Mouse (Mus musculus) mouse trophoblast stem cell (cell line): ENCODE measurements around the gene Yap1.

ENCODE experiments used
- in situ Hi-C, 2 experiments: fragments of 300-500 bp; cut with MseI, MboI; formaldehyde crosslinking; loops; 2 replicates in 1 of 2; 3 replicates in 1 of 2; pipeline ENCODE4 v1.15.1; 2025

The Yap1 gene

GRCm38 (mm10) chr9:8004370-8004991 is at the start of gene Yap1:
Gene Yap1, minus strand, starts transcription at chr9:8004596.
- in situ Hi-C loops, result no loop called here

DNA sequence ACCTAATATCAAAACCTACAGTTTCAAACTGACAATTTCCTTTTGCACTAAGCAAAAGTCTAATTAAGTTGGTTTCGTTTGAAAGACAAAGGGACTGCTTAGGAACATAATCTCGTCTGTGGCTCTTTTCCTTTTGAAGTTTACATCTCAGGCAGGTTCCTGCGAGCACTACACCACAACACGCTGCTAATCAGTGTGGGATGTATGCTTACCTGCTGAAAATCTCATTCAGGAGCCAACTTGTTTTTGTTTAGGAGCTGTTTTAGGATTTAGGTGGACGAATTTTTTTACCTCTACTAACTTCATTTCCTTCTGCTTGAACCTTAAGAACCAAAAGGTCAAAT is 38.6 kb upstream of the Yap1 start:
- in situ Hi-C loops, result no loop called here

DNA sequence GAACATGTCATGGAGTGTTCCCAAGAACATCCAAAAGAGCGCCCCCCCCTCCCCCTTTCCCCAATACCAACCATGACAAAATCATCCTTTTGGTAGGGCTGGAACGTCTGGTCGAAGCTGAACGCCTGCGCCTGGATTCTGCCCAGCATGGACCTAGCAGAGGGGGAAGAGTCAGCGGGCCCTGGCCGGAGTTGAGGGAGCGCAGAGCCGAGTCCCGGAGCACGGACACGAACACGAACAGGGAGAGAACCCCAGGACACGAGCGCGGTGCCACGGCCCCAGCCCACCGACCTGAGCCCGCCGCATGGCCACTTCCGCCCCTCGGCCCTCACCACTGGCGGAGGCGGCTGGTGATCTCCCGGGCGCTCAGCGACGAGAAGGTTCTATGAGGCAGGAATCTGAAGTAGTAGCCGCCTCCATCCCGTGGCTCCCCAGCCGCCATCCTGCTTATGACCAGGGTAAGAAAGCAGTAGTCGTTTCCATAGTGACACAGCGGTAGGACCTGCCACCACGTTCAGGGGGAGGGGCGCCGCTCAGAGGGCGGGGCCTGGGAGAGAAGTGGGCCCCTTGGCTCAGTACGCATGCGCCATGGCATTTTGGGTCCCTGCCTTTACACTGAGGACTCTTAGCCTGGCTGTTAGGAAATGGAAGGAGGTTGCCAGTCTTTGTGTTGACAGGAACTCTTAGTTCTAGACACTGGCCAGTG is 38.1 kb upstream of the Yap1 start, which contains the start of gene Cfap300:
Gene Cfap300, minus strand, starts transcription at position 486 of the 706 bp plus-strand sequence.
- in situ Hi-C loops, result no loop called here

DNA sequence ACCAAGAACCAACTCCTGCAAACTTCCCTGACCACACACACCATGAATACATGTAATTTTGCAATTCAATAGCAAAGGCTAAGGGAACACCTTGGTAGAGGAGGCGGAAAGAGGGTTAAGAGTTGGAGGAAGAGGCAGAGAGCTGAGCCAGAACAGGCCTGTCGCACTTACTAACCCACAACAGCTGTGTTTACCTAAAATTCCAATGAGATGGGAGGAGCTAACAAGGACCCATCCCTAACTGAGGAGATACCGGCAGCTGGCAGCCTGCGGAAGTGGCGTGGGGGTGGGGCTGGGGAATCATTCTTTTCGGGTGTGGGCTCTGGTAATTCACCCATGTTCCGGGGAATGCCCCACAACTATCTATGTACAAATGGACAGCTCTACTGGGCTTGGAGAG is 31.1 kb upstream of the Yap1 start:
- in situ Hi-C loops, result no loop called here

- in situ Hi-C loops, result no loop called here
Observed at GRCm38 (mm10) chr9:8035091-8035490, 30.7 kb upstream of the Yap1 start.

GRCm38 (mm10) chr9:8034143-8034542 is 29.7 kb upstream of the Yap1 start:
- in situ Hi-C loops, result no loop called here

- in situ Hi-C loops, result no loop called here
Observed at GRCm38 (mm10) chr9:8032847-8033246, 28.5 kb upstream of the Yap1 start.

GRCm38 (mm10) chr9:8018609-8019008 is 14.2 kb upstream of the Yap1 start:
- in situ Hi-C loops, result no loop called here

- in situ Hi-C loops, result no loop called here
Observed at GRCm38 (mm10) chr9:8017253-8017913, 13.0 kb upstream of the Yap1 start.

- in situ Hi-C loops, result no loop called here
Observed at GRCm38 (mm10) chr9:8003301-8004271, 810 bp downstream of the Yap1 start.

- in situ Hi-C loops, result no loop called here
Observed at GRCm38 (mm10) chr9:8002806-8003205, 1.6 kb downstream of the Yap1 start.

- in situ Hi-C loops, result no loop called here
Observed at GRCm38 (mm10) chr9:8001352-8001751, 3.0 kb downstream of the Yap1 start.

GRCm38 (mm10) chr9:7994275-7994674 is 10.1 kb downstream of the Yap1 start:
- in situ Hi-C loops, result no loop called here

GRCm38 (mm10) chr9:7992651-7993050 is 11.7 kb downstream of the Yap1 start:
- in situ Hi-C loops, result no loop called here

GRCm38 (mm10) chr9:7990897-7991296 is 13.5 kb downstream of the Yap1 start:
- in situ Hi-C loops, result no loop called here

DNA sequence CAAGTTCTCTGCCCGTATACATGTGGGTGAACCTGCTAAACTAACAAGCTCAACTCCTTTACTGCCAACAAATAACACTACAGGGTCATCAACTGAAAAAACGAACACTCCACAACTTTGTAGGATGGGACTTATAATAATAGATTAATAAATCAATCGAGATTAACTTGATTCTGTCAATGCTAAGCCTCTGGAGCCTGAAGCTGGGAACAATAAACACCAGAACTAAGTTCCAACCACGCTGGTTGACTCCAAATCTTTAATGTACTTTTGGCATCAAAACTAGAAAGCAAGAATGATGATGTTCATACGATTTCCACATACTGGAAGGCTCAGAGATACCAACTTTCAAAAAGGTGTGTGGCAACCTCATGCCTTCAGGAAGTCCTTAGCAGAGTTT is 17.3 kb downstream of the Yap1 start:
- in situ Hi-C loops, result no loop called here

DNA sequence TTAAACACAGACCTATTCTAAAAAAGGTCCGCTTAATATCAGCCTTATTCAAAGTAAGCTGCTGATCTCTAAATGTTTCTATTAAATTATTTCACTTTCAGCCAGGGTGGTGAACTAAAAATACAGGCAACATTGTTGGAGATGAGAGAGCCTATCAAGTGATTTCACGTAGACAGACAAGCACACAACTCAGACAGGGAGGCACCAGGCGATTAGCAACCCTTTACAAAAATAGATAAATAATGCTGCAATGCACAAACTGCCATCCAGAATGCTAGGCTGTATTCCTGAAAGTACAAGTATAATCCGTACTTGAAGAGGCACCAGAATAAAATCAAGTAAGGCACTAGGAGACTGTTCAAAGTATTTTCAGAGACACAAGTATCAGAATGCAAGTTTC is 20.1 kb downstream of the Yap1 start:
- in situ Hi-C loops, result no loop called here

DNA sequence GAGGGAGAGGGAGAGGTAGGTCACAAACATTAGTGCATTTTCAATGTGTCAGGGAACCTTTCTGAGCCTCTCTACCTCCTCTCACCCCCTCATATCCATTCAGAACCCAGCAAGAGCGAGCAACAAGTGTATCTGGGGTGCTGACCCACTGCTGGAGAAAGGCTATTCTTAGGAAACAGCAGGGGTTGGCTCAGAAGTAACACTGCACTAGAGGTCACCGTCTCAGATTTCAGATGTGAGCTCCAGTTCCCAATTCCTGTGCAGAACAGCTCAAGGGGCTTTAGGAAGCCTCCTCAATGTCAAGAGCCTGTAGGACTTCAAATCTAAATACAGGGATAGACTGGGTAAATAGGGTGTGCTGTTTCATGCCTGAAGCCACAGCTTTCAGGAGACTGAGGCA is 20.7 kb downstream of the Yap1 start:
- in situ Hi-C loops, result no loop called here

GRCm38 (mm10) chr9:7980162-7980561 is 24.2 kb downstream of the Yap1 start:
- in situ Hi-C loops, result no loop called here

GRCm38 (mm10) chr9:7979153-7979916 is 25.1 kb downstream of the Yap1 start:
- in situ Hi-C loops, result no loop called here

GRCm38 (mm10) chr9:7978502-7978901 is 25.9 kb downstream of the Yap1 start:
- in situ Hi-C loops, result no loop called here
